Mouse (Mus musculus): ENCODE data around the gene Enpp5. TPM values are rescaled to one million over a fixed set of nuclear protein-coding genes. Genes with fewer than 3 reads are reported as not detected.

Enpp5 gene
- 1 to 10 TPM; 3.8 to 7.0 TPM for polyA plus RNA-seq (2017; shearing (Covaris generic))

DNA sequence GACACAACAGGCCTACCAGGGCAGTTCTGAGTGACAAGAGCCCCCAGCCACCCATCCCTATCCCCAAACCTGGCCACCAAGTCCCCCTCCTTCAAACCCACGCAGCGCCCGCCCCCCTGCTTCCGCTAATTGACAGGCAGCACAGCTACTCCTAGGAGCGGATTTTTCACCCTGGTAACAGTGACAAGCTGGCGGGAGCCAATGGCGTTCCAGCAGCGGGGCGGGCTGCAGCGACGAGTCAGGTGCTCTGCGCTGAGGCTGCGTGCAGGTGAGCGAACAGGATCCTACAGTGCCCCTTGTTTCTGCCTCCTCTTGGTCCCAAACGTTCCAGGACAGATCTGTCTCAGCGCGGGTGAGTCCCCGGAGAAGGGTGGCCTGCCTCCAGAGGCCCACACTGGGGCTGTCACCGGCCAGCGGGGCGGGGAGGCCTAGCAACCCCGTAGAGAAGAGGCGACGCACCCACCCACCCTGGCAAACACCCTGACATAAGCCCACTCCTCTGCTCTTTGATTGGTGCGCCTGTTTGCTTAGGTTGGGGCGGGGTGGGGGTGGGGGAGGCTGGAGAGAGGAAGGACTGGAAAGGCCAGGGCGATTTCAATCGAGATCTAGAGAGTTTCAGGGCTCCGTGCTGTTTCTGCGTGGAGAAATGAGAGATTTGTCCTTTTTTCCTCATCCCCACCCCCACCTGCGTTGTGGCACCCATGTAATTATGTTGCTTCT lies at the start of gene Enpp5:
Gene Enpp5 (plus strand): TSS at position 183 of the 720 bp plus-strand sequence.

GRCm38 (mm10) chr17:44105287-44106138 lies 26.9 kb downstream of the Enpp5 start, which contains the start of gene Enpp4:
TSS of gene Enpp4 (minus strand) at chr17:44105809.

Other genes starting within 250 kb of the Enpp5 start
- gene Enpp4, start 27.0 kb downstream of the Enpp5 start, polyA plus RNA-seq (2017; shearing (Covaris generic)), result 1 to 10 TPM; 6.8 to 7.9 TPM
- gene Clic5, start 109.8 kb downstream of the Enpp5 start, polyA plus RNA-seq (2017; shearing (Covaris generic)), result under 1 TPM; 0.18 to 0.19 TPM

Measured in activated CD4-positive, CD25-positive, alpha-beta regulatory T cell (primary cell).